Mouse (Mus musculus) large intestine, adult 2 months (tissue): Measurements from ENCODE around the gene Osbpl10. TPM values are rescaled to one million over a fixed set of nuclear protein-coding genes. Genes with fewer than 3 reads are reported as not detected.
"Not testable (repeated sequence)": the region's sequence is repeated elsewhere in the genome, so short reads cannot be mapped to it uniquely, and the experiment has no call there.

Source experiments
- DNase-seq: peaks from one replicate; pipeline ENCODE4 v3.0.0-alpha.2; 2012; ENCODE audit warnings: low read depth, low spot score
- WGBS: fragments of 180-500 bp; shearing (Covaris S2); methylation state at CpG from one replicate; pipeline ENCODE4 v1.1.7; 2018; 5-methylcytosine and 5-hydroxymethylcytosine counted together
- polyA plus RNA-seq: library from polyadenylated mRNA; depleted of rRNA; stranded (reverse); fragments of >200 nt; gene quantifications from 2 replicates; pipeline ENCODE4 v1.2.3, GENCODE M21; 2012; rRNA removed

Gene Osbpl10
- 13.2 and 17.5 TPM in 2 replicates for polyA plus RNA-seq

DNA sequence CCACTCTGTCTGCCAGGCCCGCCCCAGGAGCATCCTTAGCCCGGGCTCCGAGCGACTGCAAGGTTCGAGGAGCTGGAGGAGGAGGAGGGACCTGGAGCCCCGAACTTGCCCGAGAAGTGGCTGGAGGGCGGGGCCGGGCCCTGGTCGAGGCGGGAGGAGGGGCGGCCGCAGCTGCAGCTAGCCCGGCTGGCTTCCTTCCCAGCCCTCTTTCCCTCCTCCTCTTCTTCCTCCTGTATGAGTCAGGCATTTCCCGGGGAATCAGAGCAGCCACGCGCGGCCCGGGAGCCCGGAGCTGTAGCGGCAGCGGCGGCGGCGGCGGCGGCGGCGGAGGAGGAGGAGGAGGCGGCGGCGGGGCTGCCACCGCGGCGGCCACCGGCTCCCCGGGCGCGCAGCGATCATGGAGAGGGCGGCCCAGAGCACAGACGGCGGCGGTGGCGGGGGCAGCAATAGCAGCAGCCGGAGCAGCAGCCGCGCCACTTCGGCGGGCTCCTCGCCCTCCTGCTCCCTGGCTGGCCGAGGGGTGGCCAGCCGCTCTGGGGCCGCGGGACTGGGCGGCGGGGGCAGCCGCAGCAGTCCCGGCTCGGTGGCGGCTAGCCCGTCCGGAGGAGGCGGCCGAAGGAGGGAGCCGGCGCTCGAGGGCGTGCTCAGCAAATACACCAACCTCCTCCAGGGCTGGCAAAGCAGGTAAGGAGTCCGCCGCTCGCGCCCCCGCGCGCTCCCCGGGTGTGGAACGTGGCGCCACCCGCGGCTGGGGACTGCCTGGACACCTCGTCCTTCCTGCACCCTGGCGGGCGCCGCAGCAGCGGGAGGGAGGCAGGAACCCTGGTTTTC lies at the start of gene Osbpl10:
Osbpl10 (plus strand) TSS at position 289 of the 831 bp plus-strand sequence.
- no peak for DNase-seq
- under 1% methylated on average over 76 of the region's 86 CpGs for WGBS

GRCm38 (mm10) chr9:114930464-114931090 lies 47.8 kb upstream of the Osbpl10 start:
- DNase-seq, result no peak
- WGBS, result 72% methylated on average over 9 of the region's 9 CpGs

- WGBS, result 8% methylated on average over 13 of the region's 13 CpGs
- DNase-seq, result no peak
These were observed 45.8 kb upstream of the Osbpl10 start for GRCm38 (mm10) chr9:114932607-114933006.

GRCm38 (mm10) chr9:114933037-114933722 lies 45.2 kb upstream of the Osbpl10 start:
- DNase-seq, result no peak

DNA sequence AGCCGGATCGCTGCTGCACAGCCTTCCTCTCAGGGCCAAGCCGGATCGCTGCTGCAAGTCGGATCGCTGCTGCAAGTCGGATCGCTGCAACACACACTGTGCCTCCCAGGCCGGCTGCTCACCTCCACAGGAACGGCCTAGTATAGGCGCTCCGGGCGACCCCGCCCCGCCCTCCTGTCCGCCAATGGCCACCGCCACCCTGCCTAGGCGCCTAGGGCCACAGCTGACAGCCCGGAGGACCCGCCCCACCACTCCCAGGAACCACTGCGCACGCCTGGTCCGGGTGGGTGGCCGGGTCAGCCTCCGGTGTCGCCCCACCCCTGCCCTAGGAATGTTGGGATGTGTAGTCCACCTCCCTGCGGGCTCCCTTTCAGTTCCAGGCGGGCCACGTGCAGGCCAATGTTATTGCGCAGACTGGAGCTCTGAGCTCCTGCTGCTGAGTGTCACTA lies 44.6 kb upstream of the Osbpl10 start, which contains the start of gene Gpd1l:
Gpd1l (minus strand) TSS at position 265 of the 449 bp plus-strand sequence.
- WGBS, result under 1% methylated on average over 30 of the region's 30 CpGs

More at GRCm38 (mm10) chr9:114933037-114933722, 45.2 kb upstream of the Osbpl10 start:
- 1% methylated on average over 49 of the region's 50 CpGs for WGBS

GRCm38 (mm10) chr9:114934231-114934630 lies 44.1 kb upstream of the Osbpl10 start:
- DNase-seq, result no peak
- 55% methylated on average over 11 of the region's 11 CpGs for WGBS

More for the DNA sequence above, 44.6 kb upstream of the Osbpl10 start, which contains the start of gene Gpd1l:
- peak; percentile 82 for DNase-seq

GRCm38 (mm10) chr9:114935321-114935720 lies 43.0 kb upstream of the Osbpl10 start:
- 97% methylated on average over 4 of the region's 4 CpGs for WGBS
- no peak for DNase-seq

GRCm38 (mm10) chr9:114936687-114937086 lies 41.7 kb upstream of the Osbpl10 start:
- 60% methylated on average over 2 of the region's 2 CpGs for WGBS
- DNase-seq, result no peak

DNA sequence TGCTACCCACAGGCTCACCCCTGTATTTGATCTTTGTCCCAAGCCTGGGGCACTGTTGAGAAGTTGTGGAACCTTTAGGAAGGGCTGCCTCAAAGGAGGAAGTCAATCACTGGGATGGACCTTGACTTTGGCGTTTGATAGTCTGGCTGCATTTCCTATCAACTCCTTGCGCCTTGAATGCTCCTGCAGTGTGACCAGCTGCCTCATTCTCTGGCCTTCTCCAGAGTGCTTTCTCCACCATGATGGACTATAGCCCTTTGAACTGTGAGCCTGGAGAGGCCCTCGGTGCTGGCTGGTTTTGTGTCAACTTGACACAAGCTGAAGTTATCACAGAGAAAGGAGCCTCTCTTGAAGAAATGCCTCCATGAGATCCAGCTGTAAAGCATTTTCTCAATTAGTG lies 33.7 kb upstream of the Osbpl10 start:
- no peak for DNase-seq
- WGBS, result 67% methylated on average over 3 of the region's 3 CpGs

DNA sequence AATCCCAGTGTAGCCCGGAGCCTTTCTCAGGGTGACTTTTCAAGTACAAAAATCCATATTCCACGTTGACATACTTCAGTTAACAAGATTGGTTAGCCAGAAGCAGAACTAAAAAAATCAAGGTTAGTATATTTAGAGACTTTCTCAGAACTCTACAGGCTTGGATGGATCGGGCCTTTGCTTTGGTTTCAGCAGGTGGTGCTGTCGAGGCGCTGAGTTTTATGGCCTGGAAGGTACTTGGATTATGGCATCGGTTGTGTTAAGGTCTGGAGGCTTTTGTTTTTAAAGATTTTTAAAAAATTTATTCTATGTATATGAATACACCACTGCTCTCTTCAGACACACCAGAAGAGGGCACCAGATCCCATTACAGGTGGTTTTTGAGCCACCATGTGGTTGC lies 32.8 kb upstream of the Osbpl10 start:
- 89% methylated on average over 6 of the region's 6 CpGs for WGBS
- no peak for DNase-seq

DNA sequence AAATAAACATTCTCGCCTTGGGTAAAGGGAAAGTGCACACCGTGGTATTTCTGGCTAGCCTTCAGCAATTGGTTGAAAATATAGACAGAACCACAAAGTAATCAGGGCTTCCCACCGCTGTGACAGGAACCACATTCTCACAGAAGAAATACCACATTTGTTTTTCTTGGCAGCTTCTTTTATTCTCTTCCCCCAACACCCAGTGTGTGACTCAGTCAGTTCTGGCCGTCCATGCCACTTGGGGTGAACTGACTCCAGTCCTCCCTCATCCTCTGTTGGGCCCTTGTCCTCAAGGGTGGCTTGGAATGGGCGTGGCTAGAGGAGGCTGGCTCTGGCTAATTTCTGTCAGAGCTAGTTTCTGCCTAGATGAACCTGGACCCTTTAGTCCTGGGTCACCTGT lies 30.0 kb upstream of the Osbpl10 start:
- WGBS, result 22% methylated on average over 5 of the region's 5 CpGs
- no peak for DNase-seq

- WGBS, result 50% methylated on average over 1 of the region's 1 CpGs
- no peak for DNase-seq
These were observed 25.5 kb upstream of the Osbpl10 start for GRCm38 (mm10) chr9:114952866-114953265.

DNA sequence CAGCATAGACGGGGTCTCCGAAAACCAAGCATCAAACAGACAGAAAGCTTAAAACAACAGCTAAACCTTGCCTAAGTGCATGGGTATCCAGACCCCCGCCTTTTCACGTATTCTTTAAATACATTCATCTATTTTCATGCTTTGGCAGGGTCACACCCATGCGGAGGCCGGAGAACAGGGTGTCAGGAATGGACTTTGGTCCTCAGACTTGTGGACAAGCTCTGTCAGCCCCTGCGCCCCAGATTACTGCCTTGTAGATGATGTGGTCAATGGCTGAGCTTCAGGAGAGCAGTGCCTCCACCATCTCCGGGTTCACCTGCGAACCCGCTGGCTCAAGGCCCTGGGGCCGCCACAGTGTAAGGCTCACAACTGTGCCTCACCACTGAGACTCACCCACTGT lies 23.0 kb upstream of the Osbpl10 start:
- DNase-seq, result no peak
- 49% methylated on average over 11 of the region's 11 CpGs for WGBS

- no peak for DNase-seq
- 16% methylated on average over 5 of the region's 5 CpGs for WGBS
These were observed 21.4 kb upstream of the Osbpl10 start for GRCm38 (mm10) chr9:114956945-114957344.

- WGBS, result 21% methylated on average over 4 of the region's 4 CpGs
- DNase-seq, result no peak
These were observed 18.2 kb upstream of the Osbpl10 start for GRCm38 (mm10) chr9:114960043-114960789.

DNA sequence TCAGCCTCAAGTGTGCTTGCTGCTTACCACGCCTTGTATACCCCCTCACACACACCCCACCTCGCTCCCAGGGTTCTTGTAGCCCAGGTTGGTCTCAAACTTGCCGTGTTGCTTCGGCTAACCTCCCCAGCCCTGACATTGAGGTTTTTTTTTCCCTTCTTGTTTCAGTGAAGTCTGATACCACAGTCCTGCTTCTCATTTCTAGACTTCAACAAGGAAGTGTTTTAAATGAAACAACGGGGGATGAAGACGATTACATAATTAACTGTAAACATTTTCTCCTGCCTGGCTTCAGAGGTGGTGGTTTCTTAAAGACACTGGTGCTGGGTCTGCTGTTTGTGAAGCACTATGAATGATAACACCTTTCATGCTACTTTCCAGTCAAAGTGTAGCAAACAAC lies 17.5 kb upstream of the Osbpl10 start:
- no peak for DNase-seq
- 52% methylated on average over 6 of the region's 6 CpGs for WGBS

- WGBS, result 66% methylated on average over 3 of the region's 3 CpGs
- DNase-seq, result no peak
These were observed 14.3 kb upstream of the Osbpl10 start for GRCm38 (mm10) chr9:114964093-114964492.

- 82% methylated on average over 7 of the region's 7 CpGs for WGBS
- not testable (repeated sequence) for DNase-seq
These were observed 12.1 kb upstream of the Osbpl10 start for GRCm38 (mm10) chr9:114966286-114966685.

GRCm38 (mm10) chr9:114977461-114978280 lies 698 bp upstream of the Osbpl10 start:
- 19% methylated on average over 31 of the region's 31 CpGs for WGBS
- no peak for DNase-seq
